Mouse (Mus musculus): ENCODE measurements around the gene Apoe.

The Apoe gene

GRCm38 (mm10) chr7:19667434-19667833 lies 31.6 kb downstream of the Apoe start:
- CTCF ChIA-PET: interaction anchor here (0.6 to 1.3 kb wide), 2 partner anchors 26 to 44 kb away, joined by 3 to 10 read pairs; no protein-coding TSS in a partner anchor

GRCm38 (mm10) chr7:19666750-19667149 lies 32.2 kb downstream of the Apoe start:
- CTCF ChIA-PET: interaction anchor here (0.6 to 1.9 kb wide), 3 partner anchors 33 to 184 kb away, joined by 3 to 8 read pairs (median 6); no protein-coding TSS in a partner anchor

DNA sequence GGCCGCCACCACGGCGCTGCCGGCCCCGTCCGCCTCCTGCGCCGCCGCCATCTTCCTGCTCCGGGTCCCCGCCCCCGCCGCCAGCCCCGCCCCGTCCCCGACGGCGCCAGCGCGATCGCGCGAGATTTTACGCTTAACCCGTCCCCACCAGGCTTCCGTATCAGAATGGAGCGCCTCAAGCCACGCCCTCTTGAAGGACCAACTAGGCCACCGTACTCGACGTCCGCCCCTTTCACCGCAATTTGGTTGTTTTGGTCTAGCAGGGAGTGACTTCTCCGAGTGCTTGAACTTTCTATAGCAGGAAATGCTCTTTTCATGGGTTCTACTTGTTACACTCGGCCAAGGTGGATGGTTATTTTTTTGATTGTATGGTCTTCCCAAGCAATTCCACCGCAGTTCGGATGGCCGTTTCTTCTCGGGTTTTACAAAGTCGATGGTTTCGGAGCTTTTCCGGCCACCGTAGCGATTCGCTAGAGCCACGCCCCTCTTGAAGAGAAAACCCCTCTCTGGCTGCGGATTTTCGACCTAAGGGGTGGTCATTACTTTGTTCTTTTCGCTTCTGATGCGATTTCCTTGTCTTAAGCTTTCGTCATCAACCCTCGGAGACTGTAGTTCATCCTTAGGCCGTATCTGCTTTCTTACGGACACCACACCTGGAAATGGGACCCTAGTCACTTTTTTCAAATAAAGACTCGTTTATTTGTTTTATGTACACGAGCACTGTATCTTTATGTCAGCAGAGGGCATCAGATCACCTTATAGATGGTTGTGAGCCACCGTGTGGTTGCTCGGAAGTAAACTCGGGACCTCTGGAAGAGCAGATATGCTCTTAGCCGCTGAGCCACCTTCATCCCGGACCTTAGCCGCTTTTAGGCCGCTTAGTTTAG lies 33.8 kb downstream of the Apoe start, which contains the start of gene Clptm1:
Clptm1 (minus strand) TSS at position 79 of the 887 bp plus-strand sequence.
- CTCF ChIA-PET: interaction anchor here (0.6 to 1.9 kb wide), 3 partner anchors 35 to 54 kb away, joined by 4 to 14 read pairs (median 6); no protein-coding TSS in a partner anchor

- CTCF ChIA-PET: interaction anchor here (0.6 kb wide), 1 partner anchor 53 kb away, joined by 14 read pairs; no protein-coding TSS in a partner anchor
Observed at GRCm38 (mm10) chr7:19664455-19664954, 34.5 kb downstream of the Apoe start.

- CTCF ChIA-PET: interaction anchor here (0.7 kb wide), 1 partner anchor 18 kb away, joined by 3 read pairs; no protein-coding TSS in a partner anchor
Observed at GRCm38 (mm10) chr7:19663940-19664339, 35.0 kb downstream of the Apoe start.

GRCm38 (mm10) chr7:19652614-19653013 lies 46.4 kb downstream of the Apoe start:
- CTCF ChIA-PET: interaction anchor here (0.6 kb wide), 1 partner anchor 52 kb away, joined by 4 read pairs; no protein-coding TSS in a partner anchor

- CTCF ChIA-PET: interaction anchor here (0.6 to 1.1 kb wide), 2 partner anchors 62 to 176 kb away, joined by 3 to 6 read pairs; no protein-coding TSS in a partner anchor
Observed at GRCm38 (mm10) chr7:19651063-19651786, 47.8 kb downstream of the Apoe start.

Measured in spleen, embryonic (tissue).